Mouse (Mus musculus): Measurements from ENCODE around the gene Atf1.

GRCm38 (mm10) chr15:100186882-100187672, 40.5 kb upstream of the Atf1 start:
- TF ChIP-seq EP300 (optimal IDR thresholded peaks at IDR 0.05) (no peak), CTCF (IDR thresholded peaks at IDR 0.05; ENCODE audit: low read depth) (no peak)
